Mouse (Mus musculus) embryonic stem cell, embryonic (primary cell): Measurements from ENCODE around the gene Stra8.

ENCODE experiments used
- CTCF ChIA-PET, 4 experiments: fragments of 300-600 bp in 2 of 4; fragments of 350-600 bp in 2 of 4; sonication (Branson Sonifier 250); formaldehyde crosslinking; loops; one replicate each; lab custom pipeline; 2022; ENCODE audit warnings: inconsistent platforms in 2 of 4; lab: Charles Lee
- POLR2A ChIA-PET, 4 experiments: fragments of 300-600 bp in 2 of 4; fragments of 350-600 bp in 2 of 4; sonication (Branson Sonifier 250); formaldehyde crosslinking; loops; one replicate each; lab custom pipeline; 2022; ENCODE audit warnings: antibody characterized with exemption in 4 of 4, inconsistent platforms in 1 of 4; lab: Charles Lee

The Stra8 gene

GRCm38 (mm10) chr6:34889185-34889584 is 30.8 kb upstream of the Stra8 start:
- POLR2A ChIA-PET, result interaction anchor here in 2 of 4 experiments (0.5 to 2.1 kb wide), 8 partner anchors 9 to 413 kb away, joined by 3 to 5 read pairs (median 3); partner anchors contain the start of genes Cyren (in 2 of the 2), Bpgm (in 1 of the 2) and Wdr91 (in 1 of the 2)
- CTCF ChIA-PET, result interaction anchor here in 1 of 4 experiments (1.0 to 1.7 kb wide), 2 partner anchors 9 to 11 kb away, joined by 3 to 4 read pairs; partner anchors contain the start of gene Cyren

- CTCF ChIA-PET, result interaction anchor here in 1 of 4 experiments (0.8 to 0.9 kb wide), 3 partner anchors 10 to 422 kb away, joined by 3 to 4 read pairs (median 3); no protein-coding TSS in a partner anchor
- POLR2A ChIA-PET, result interaction anchor here in 2 of 4 experiments (1.0 to 6.3 kb wide), 5 partner anchors 9 to 32 kb away, joined by 3 to 29 read pairs (median 4); partner anchors contain the start of genes Wdr91 (in 2 of the 2) and Cyren (in 1 of the 2)
Measured at GRCm38 (mm10) chr6:34895569-34895968, 24.4 kb upstream of the Stra8 start.

GRCm38 (mm10) chr6:34896168-34896780 is 23.7 kb upstream of the Stra8 start:
- ChIA-PET POLR2A (interaction anchor here in 2 of 4 experiments (0.6 to 1.2 kb wide), 3 partner anchors 9 to 56 kb away, joined by 3 to 5 read pairs (median 3); no protein-coding TSS in a partner anchor), CTCF (interaction anchor here in 1 of 4 experiments (0.8 to 0.9 kb wide), 2 partner anchors 9 to 422 kb away, joined by 3 to 4 read pairs; no protein-coding TSS in a partner anchor)

- ChIA-PET CTCF (no interaction called here), POLR2A (interaction anchor here in 1 of 4 experiments (1.2 to 1.4 kb wide), 2 partner anchors 9 to 20 kb away, joined by 3 read pairs; no protein-coding TSS in a partner anchor)
Measured at GRCm38 (mm10) chr6:34899127-34899526, 20.8 kb upstream of the Stra8 start.

GRCm38 (mm10) chr6:34900990-34901389 is 19.0 kb upstream of the Stra8 start:
- CTCF ChIA-PET, result no interaction called here
- POLR2A ChIA-PET, result interaction anchor here (0.6 to 2.2 kb wide), 6 partner anchors 8 to 112 kb away, joined by 3 to 7 read pairs (median 3); partner anchors contain the start of genes Cyren (in 1 of the 4), Stra8 (in 1 of the 4), Tmem140 (in 1 of the 4) and Wdr91 (in 1 of the 4)

GRCm38 (mm10) chr6:34901911-34902444 is 18.0 kb upstream of the Stra8 start:
- POLR2A ChIA-PET, result interaction anchor here in 3 of 4 experiments (0.8 to 2.2 kb wide), 8 partner anchors 9 to 427 kb away, joined by 3 to 7 read pairs (median 4); partner anchors contain the start of genes Wdr91 (in 2 of the 3), Bpgm (in 1 of the 3) and Cyren (in 1 of the 3)
- CTCF ChIA-PET, result interaction anchor here in 1 of 4 experiments (1.1 kb wide), 1 partner anchor 24 kb away, joined by 3 read pairs; the partner anchor contains the start of gene Cyren

GRCm38 (mm10) chr6:34902578-34902977 is 17.4 kb upstream of the Stra8 start:
- ChIA-PET CTCF (interaction anchor here in 1 of 4 experiments (1.1 kb wide), 1 partner anchor 25 kb away, joined by 3 read pairs; the partner anchor contains the start of gene Cyren), POLR2A (interaction anchor here in 3 of 4 experiments (0.8 to 2.2 kb wide), 5 partner anchors 8 to 44 kb away, joined by 3 to 7 read pairs (median 3); partner anchors contain the start of gene Wdr91 (in 2 of the 3))

- ChIA-PET CTCF (no interaction called here), POLR2A (no interaction called here)
Measured at GRCm38 (mm10) chr6:34903441-34903840, 16.5 kb upstream of the Stra8 start.

- ChIA-PET POLR2A (interaction anchor here in 1 of 4 experiments (0.5 kb wide), 1 partner anchor 347 kb away, joined by 3 read pairs; no protein-coding TSS in a partner anchor), CTCF (no interaction called here)
Measured at GRCm38 (mm10) chr6:34903851-34904250, 16.1 kb upstream of the Stra8 start.

- CTCF ChIA-PET, result no interaction called here
- POLR2A ChIA-PET, result interaction anchor here in 1 of 4 experiments (0.5 to 2.2 kb wide), 2 partner anchors 15 to 347 kb away, joined by 3 to 5 read pairs; partner anchors contain the start of gene Stra8
Measured at GRCm38 (mm10) chr6:34904361-34904760, 15.6 kb upstream of the Stra8 start.

GRCm38 (mm10) chr6:34906125-34906524 is 13.8 kb upstream of the Stra8 start:
- POLR2A ChIA-PET, result interaction anchor here in 2 of 4 experiments (1.6 to 2.2 kb wide), 2 partner anchors 14 to 28 kb away, joined by 3 to 5 read pairs; partner anchors contain the start of genes Cyren (in 1 of the 2) and Stra8 (in 1 of the 2)

GRCm38 (mm10) chr6:34906661-34907060 is 13.3 kb upstream of the Stra8 start:
- POLR2A ChIA-PET, result interaction anchor here in 1 of 4 experiments (0.8 to 1.4 kb wide), 2 partner anchors 8 to 16 kb away, joined by 3 read pairs; no protein-coding TSS in a partner anchor
- CTCF ChIA-PET, result interaction anchor here in 1 of 4 experiments (2.0 kb wide), 1 partner anchor 29 kb away, joined by 4 read pairs; the partner anchor contains the start of gene Cyren

More at GRCm38 (mm10) chr6:34906125-34906524, 13.8 kb upstream of the Stra8 start:
- CTCF ChIA-PET, result interaction anchor here in 2 of 4 experiments (0.8 to 2.0 kb wide), 2 partner anchors 10 to 28 kb away, joined by 4 read pairs; partner anchors contain the start of gene Cyren (in 1 of the 2)

GRCm38 (mm10) chr6:34907121-34907614 is 12.8 kb upstream of the Stra8 start:
- CTCF ChIA-PET, result no interaction called here
- POLR2A ChIA-PET, result interaction anchor here in 3 of 4 experiments (0.6 to 1.4 kb wide), 4 partner anchors 9 to 49 kb away, joined by 3 read pairs; no protein-coding TSS in a partner anchor

GRCm38 (mm10) chr6:34907696-34908260 is 12.2 kb upstream of the Stra8 start:
- CTCF ChIA-PET, result interaction anchor here in 1 of 4 experiments (1.0 kb wide), 1 partner anchor 20 kb away, joined by 3 read pairs; no protein-coding TSS in a partner anchor
- POLR2A ChIA-PET, result interaction anchor here in 3 of 4 experiments (0.6 to 1.4 kb wide), 6 partner anchors 9 to 571 kb away, joined by 3 to 5 read pairs (median 3); partner anchors contain the start of gene Stra8 (in 1 of the 3)

- CTCF ChIA-PET, result interaction anchor here in 2 of 4 experiments (0.8 to 1.1 kb wide), 3 partner anchors 10 to 30 kb away, joined by 3 to 4 read pairs (median 4); partner anchors contain the start of gene Stra8 (in 1 of the 2)
- POLR2A ChIA-PET, result interaction anchor here in 3 of 4 experiments (0.6 to 2.3 kb wide), 22 partner anchors 7 to 434 kb away, joined by 3 to 12 read pairs (median 4); partner anchors contain the start of genes Stra8 (in 3 of the 3), Agbl3 (in 1 of the 3), Bpgm (in 1 of the 3) and Cnot4 (in 1 of the 3)
Measured at GRCm38 (mm10) chr6:34909631-34910345, 10.2 kb upstream of the Stra8 start.
